Mouse (Mus musculus) CD4-positive naive resting alpha-beta T cell, adult 57 days (primary cell): ENCODE measurements around the gene Stoml3. TPM values are rescaled to one million over a fixed set of nuclear protein-coding genes. Genes with fewer than 3 reads are reported as not detected.

Experiments
- total RNA-seq: library from RNA; stranded (reverse); gene quantifications from one replicate; pipeline ENCODE4 v1.2.4, GENCODE M21; 2023

Gene Stoml3
- total RNA-seq: 0.98 TPM

GRCm38 (mm10) chr3:53488353-53488752 lies at the start of gene Stoml3:
Gene Stoml3 (plus strand): TSS chr3:53488653.

GRCm38 (mm10) chr3:53463046-53463764 lies 25.2 kb upstream of the Stoml3 start, which contains the start of the genes Nhlrc3 and Proser1:
Gene Nhlrc3 (minus strand): TSS chr3:53463332.
Gene Proser1 (plus strand): TSS chr3:53463666.

Other genes starting within 250 kb of the Stoml3 start
- 18.9 TPM for gene Nhlrc3, start 25.3 kb upstream of the Stoml3 start, total RNA-seq
- gene Proser1, start 25.0 kb upstream of the Stoml3 start, total RNA-seq: 45.8 TPM
- not detected for gene Frem2, start 168.7 kb downstream of the Stoml3 start, total RNA-seq